In genomic region chr6:137735671-137736238, GRCm38 (mm10) we compare ENCODE assay signal across 8 mouse cellular contexts. TPM values are rescaled to one million over a fixed set of nuclear protein-coding genes. Genes with fewer than 3 reads are reported as not detected.
A peak's percentile ranks its signal among the peaks of the same experiment; 100 is the strongest.
DNase-seq lines count a peak whose midpoint lies in the region; ATAC-seq and TF ChIP-seq lines count a peak whose summit lies in the region.

No protein-coding gene starts in this region.

- WGBS in embryonic facial prominence, embryonic 12.5 days, result 9% methylated on average over 17 of the region's 17 CpGs
- 10% methylated on average over 17 of the region's 17 CpGs for WGBS in intestine, embryonic 16.5 days
- 7% methylated on average over 17 of the region's 17 CpGs for WGBS in neural tube, embryonic 11.5 days

- TF ChIP-seq CTCF in gastrocnemius, adult 2 months (IDR thresholded peaks at IDR 0.05), result no peak

- peaks cover 22% of the 10 kb centered on the region for H3K36me3 ChIP-seq in embryonic facial prominence, embryonic 12.5 days
- H3K36me3 ChIP-seq in intestine, embryonic 16.5 days (ENCODE audit: control insufficient read depth, insufficient read depth, low read length), result peaks cover 4% of the 10 kb centered on the region
- peaks cover 7% of the 10 kb centered on the region for H3K36me3 ChIP-seq in neural tube, embryonic 11.5 days (ENCODE audit: control insufficient read depth, insufficient read depth, low read length)

- intact Hi-C loops in gastrocnemius, adult 2 months (cut with DNase I), result no loop called here
- intact Hi-C loops in gastrocnemius, postnatal 36 days (cut with DNase I), result no loop called here
- intact Hi-C loops in gastrocnemius, postnatal 14 days (cut with DNase I; ENCODE audit: low total_unique reads), result no loop called here

- H3K4me1 ChIP-seq in embryonic facial prominence, embryonic 12.5 days, result peaks cover 9% of the 10 kb centered on the region
- peaks cover 12% of the 10 kb centered on the region for H3K4me1 ChIP-seq in intestine, embryonic 16.5 days (ENCODE audit: control insufficient read depth, insufficient read depth, low read length)
- H3K4me1 ChIP-seq in neural tube, embryonic 11.5 days (ENCODE audit: control insufficient read depth, insufficient read depth, low read length), result peaks cover 8% of the 10 kb centered on the region

- H3K27ac ChIP-seq in gastrocnemius, adult 2 months, result peak overlapping the region; percentile 90
- peak overlapping the region; percentile 74; the same call in 1 of the 2 replicates for H3K27ac ChIP-seq in embryonic facial prominence, embryonic 12.5 days
- peak overlapping the region; percentile 79 for H3K27ac ChIP-seq in intestine, embryonic 16.5 days (ENCODE audit: low read length)
- no peak overlapping the region for H3K27ac ChIP-seq in neural tube, embryonic 11.5 days (ENCODE audit: low read depth, low read length)

- peak overlapping the region; percentile 86 for H3K4me3 ChIP-seq in gastrocnemius, adult 2 months
- H3K4me3 ChIP-seq in embryonic facial prominence, embryonic 12.5 days, result peak overlapping the region; percentile 94
- peak overlapping the region; percentile 89 for H3K4me3 ChIP-seq in intestine, embryonic 16.5 days (ENCODE audit: low read length)
- peak overlapping the region; percentile 89 for H3K4me3 ChIP-seq in neural tube, embryonic 11.5 days (ENCODE audit: low read depth, low read length)

- no peaks in the 10 kb centered on the region for H3K9me3 ChIP-seq in embryonic facial prominence, embryonic 12.5 days
- no peaks in the 10 kb centered on the region for H3K9me3 ChIP-seq in intestine, embryonic 16.5 days (ENCODE audit: control insufficient read depth, low read length)
- no peaks in the 10 kb centered on the region for H3K9me3 ChIP-seq in neural tube, embryonic 11.5 days (ENCODE audit: control insufficient read depth, low read length)

- H3K9ac ChIP-seq in embryonic facial prominence, embryonic 12.5 days, result peak overlapping the region; percentile 90
- peak overlapping the region; percentile 92 for H3K9ac ChIP-seq in intestine, embryonic 16.5 days (ENCODE audit: low read depth, low read length)
- H3K9ac ChIP-seq in neural tube, embryonic 11.5 days (ENCODE audit: low read length), result peak overlapping the region; percentile 85

- H3K27me3 ChIP-seq in embryonic facial prominence, embryonic 12.5 days, result no peaks in the 10 kb centered on the region; the same call in 1 of the 2 replicates
- 0 out of 2 replicates have a peak, but pooled peaks cover 3% of the 10 kb centered on the region for H3K27me3 ChIP-seq in intestine, embryonic 16.5 days (replicated peaks; ENCODE audit: control insufficient read depth, insufficient read depth, low read length)
- no peaks in the 10 kb centered on the region for H3K27me3 ChIP-seq in neural tube, embryonic 11.5 days (ENCODE audit: control insufficient read depth, insufficient read depth, low read length)

- no peak for ATAC-seq in embryonic facial prominence, embryonic 12.5 days (ENCODE audit: insufficient number of reproducible peaks, insufficient read depth, low FRiP score, low TSS enrichment)
- ATAC-seq in intestine, embryonic 16.5 days, result no peak
- ATAC-seq in neural tube, embryonic 11.5 days (ENCODE audit: insufficient read depth, low FRiP score, low TSS enrichment), result no peak

- H3K4me2 ChIP-seq in embryonic facial prominence, embryonic 12.5 days (replicated peaks), result peak overlapping the region; percentile 83
- H3K4me2 ChIP-seq in intestine, embryonic 16.5 days (ENCODE audit: low read depth, low read length), result peak overlapping the region; percentile 86
- H3K4me2 ChIP-seq in neural tube, embryonic 11.5 days (ENCODE audit: low read depth), result peak overlapping the region; percentile 59

- no peak for DNase-seq in gastrocnemius, adult 2 months
- no peak for DNase-seq in gastrocnemius, postnatal 36 days
- DNase-seq in CD4-positive helper T cell, adult 2 months (ENCODE audit: low read depth, low spot score), result peak; percentile 48
- no peak for DNase-seq in neural tube, embryonic 11.5 days (ENCODE audit: low spot score)
- no peak for DNase-seq in frontal cortex, postnatal 10 days (ENCODE audit: low spot score in 2 of 2)
- no peak for DNase-seq in gastrocnemius, postnatal 14 days

RNA-seq across cellular contexts. Expression of gene Strap, which starts 0.9 kb away (rescaled TPM):
- total RNA-seq in gastrocnemius, adult 2 months (2021), result 10 to 100 TPM; 84.5 to 87.6 TPM
- total RNA-seq in gastrocnemius, postnatal 36 days (2021), result 10 to 100 TPM; 70.8 to 77.0 TPM
- 196 and 200 TPM in 2 replicates for polyA plus RNA-seq in embryonic facial prominence, embryonic 12.5 days (2016; fragmentation: Nextera tagmentation; extraction: Ambion mirVana)
- polyA plus RNA-seq in intestine, embryonic 16.5 days (2015; fragmentation: Nextera tagmentation; extraction: Ambion mirVana), result 122 and 132 TPM in 2 replicates
- 246 and 248 TPM in 2 replicates for polyA plus RNA-seq in neural tube, embryonic 11.5 days (2014; fragmentation: Nextera tagmentation; extraction: Ambion mirVana)
- 10 to 100 TPM; 72.1 to 73.9 TPM for total RNA-seq in gastrocnemius, postnatal 14 days (2021)

RNA-seq across cellular contexts. Expression of gene Dera, which starts 18.6 kb away (rescaled TPM):
- total RNA-seq in gastrocnemius, adult 2 months (2021), result 1 to 10 TPM; 6.3 to 9.5 TPM
- 10 to 100 TPM in 1 of 2 experiments, 1 to 10 TPM in 1; 9.8 to 11.7 TPM for total RNA-seq in gastrocnemius, postnatal 36 days (2021)
- polyA plus RNA-seq in embryonic facial prominence, embryonic 12.5 days (2016; fragmentation: Nextera tagmentation; extraction: Ambion mirVana), result 50.0 and 50.2 TPM in 2 replicates
- polyA plus RNA-seq in intestine, embryonic 16.5 days (2015; fragmentation: Nextera tagmentation; extraction: Ambion mirVana), result 124 and 132 TPM in 2 replicates
- polyA plus RNA-seq in neural tube, embryonic 11.5 days (2014; fragmentation: Nextera tagmentation; extraction: Ambion mirVana), result 51.7 and 51.8 TPM in 2 replicates
- 10 to 100 TPM; 10.7 to 12.3 TPM for total RNA-seq in gastrocnemius, postnatal 14 days (2021)
